Mouse (Mus musculus): ENCODE results near the gene Cdh18. TPM values are rescaled to one million over a fixed set of nuclear protein-coding genes. Genes with fewer than 3 reads are reported as not detected.

Cdh18 gene
- polyA plus RNA-seq, 1 experiment from 2014 or later, result 1.3 TPM

DNA sequence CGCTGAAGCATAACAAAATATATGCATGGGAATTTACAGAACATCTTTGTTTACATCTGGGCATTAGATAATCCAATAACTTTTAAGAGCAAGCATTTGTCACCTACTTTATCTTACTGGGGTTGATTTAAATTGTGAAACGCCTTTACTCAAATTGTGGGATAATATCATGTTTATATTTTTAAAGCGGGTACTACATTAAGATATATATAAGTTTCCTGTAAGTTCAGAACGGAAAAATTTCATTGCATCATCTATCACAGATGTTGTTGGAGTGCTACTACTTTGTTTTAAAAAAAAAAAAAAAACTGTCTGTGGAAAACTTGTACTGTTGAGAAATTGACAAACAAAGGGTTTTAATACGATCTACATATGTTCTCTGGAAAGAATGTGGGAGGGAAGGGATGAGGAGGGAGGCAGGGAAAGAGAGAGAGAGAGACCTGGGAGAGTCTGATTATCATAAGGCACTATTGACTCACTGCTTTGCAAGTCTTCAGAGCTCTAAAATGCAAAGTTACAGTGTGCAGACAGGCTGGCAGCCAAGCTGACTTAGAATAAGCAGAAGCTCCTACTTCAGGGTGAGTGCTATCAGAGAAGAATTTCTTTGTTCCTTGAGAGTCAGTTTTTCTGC is 867.7 kb downstream of the Cdh18 start:
- H3K27ac ChIP-seq (ENCODE audit: low read depth, low read length), result no peak overlapping the region
- ATAC-seq (ENCODE audit: low FRiP score), result no peak
- no peaks in the 10 kb centered on the region for H3K36me3 ChIP-seq (ENCODE audit: control insufficient read depth, insufficient read depth, low read length)
- no peak overlapping the region for H3K4me3 ChIP-seq (ENCODE audit: low read depth, low read length)
- no peaks in the 10 kb centered on the region for H3K4me1 ChIP-seq (replicated peaks; ENCODE audit: control insufficient read depth, insufficient read depth, low read length)
- WGBS, result 81% methylated on average over 5 of the region's 5 CpGs
- no peak for DNase-seq (ENCODE audit: low spot score)
- H3K4me2 ChIP-seq (replicated peaks; ENCODE audit: low read depth, low read length), result no peak overlapping the region
- no peak overlapping the region for H3K9ac ChIP-seq (ENCODE audit: low read depth, low read length)
- H3K9me3 ChIP-seq (ENCODE audit: control insufficient read depth, low read length), result no peaks in the 10 kb centered on the region
- H3K27me3 ChIP-seq (ENCODE audit: control insufficient read depth, insufficient read depth, low read length), result no peaks in the 10 kb centered on the region

DNA sequence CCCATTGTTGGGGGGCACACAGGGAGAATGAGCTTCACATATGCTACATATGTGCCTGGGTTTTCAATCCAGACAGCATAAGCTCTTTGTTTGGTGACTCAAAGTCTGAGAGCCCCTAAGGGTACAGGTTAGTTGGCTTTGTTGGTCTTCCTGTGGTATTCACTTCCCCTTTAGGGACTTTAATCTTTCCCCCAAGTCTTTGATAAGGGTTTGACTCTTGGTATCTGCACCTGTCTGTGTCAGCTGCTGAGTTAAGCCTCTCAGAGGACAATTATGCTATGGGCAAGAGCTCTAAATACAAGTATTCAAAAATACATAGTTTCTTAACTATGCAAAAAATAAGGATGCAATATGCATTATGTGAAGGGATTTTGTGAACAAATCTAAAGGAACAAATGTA is 869.3 kb downstream of the Cdh18 start:
- no peak overlapping the region for H3K4me2 ChIP-seq (replicated peaks; ENCODE audit: low read depth, low read length)
- H3K4me1 ChIP-seq (replicated peaks; ENCODE audit: control insufficient read depth, insufficient read depth, low read length), result no peaks in the 10 kb centered on the region
- H3K9me3 ChIP-seq (ENCODE audit: control insufficient read depth, low read length), result no peaks in the 10 kb centered on the region
- no peak overlapping the region for H3K27ac ChIP-seq (ENCODE audit: low read depth, low read length)
- H3K27me3 ChIP-seq (ENCODE audit: control insufficient read depth, insufficient read depth, low read length), result no peaks in the 10 kb centered on the region
- H3K4me3 ChIP-seq (ENCODE audit: low read depth, low read length), result no peak overlapping the region
- ATAC-seq (ENCODE audit: low FRiP score) (no peak), DNase-seq (ENCODE audit: low spot score) (no peak)
- H3K9ac ChIP-seq (ENCODE audit: low read depth, low read length), result no peak overlapping the region
- H3K36me3 ChIP-seq (ENCODE audit: control insufficient read depth, insufficient read depth, low read length), result no peaks in the 10 kb centered on the region

DNA sequence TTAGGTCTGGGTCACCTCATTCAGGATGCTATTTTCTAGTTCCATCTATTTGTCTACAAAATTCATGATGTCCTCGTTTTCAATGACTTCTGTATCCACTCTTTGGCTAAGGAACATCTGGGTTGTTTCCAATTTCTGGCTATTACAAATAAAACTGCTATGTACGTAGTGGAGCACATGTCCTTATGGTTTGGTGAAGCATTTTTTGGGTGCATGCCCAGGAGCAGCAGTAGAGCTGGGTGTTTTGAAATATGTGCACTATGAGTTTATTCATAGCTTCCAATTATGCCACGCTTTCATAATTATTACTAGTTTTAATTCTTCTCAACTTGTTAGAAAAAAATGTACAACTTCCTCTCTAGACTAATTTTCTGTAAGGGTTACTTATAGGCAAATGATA is 871.2 kb downstream of the Cdh18 start:
- no peak overlapping the region for H3K9ac ChIP-seq (ENCODE audit: low read depth, low read length)
- no peaks in the 10 kb centered on the region for H3K36me3 ChIP-seq (ENCODE audit: control insufficient read depth, insufficient read depth, low read length)
- H3K27me3 ChIP-seq (ENCODE audit: control insufficient read depth, insufficient read depth, low read length), result no peaks in the 10 kb centered on the region
- no peaks in the 10 kb centered on the region for H3K4me1 ChIP-seq (replicated peaks; ENCODE audit: control insufficient read depth, insufficient read depth, low read length)
- no peak overlapping the region for H3K4me2 ChIP-seq (replicated peaks; ENCODE audit: low read depth, low read length)
- no peak overlapping the region for H3K4me3 ChIP-seq (ENCODE audit: low read depth, low read length)
- WGBS, result 84% methylated on average over 3 of the region's 3 CpGs
- DNase-seq (ENCODE audit: low spot score) (no peak), ATAC-seq (ENCODE audit: low FRiP score) (no peak)
- no peaks in the 10 kb centered on the region for H3K9me3 ChIP-seq (ENCODE audit: control insufficient read depth, low read length)
- H3K27ac ChIP-seq (ENCODE audit: low read depth, low read length), result no peak overlapping the region

- no peak overlapping the region for H3K9ac ChIP-seq (ENCODE audit: low read depth, low read length)
- WGBS, result 83% methylated on average over 5 of the region's 5 CpGs
- no peak overlapping the region for H3K4me2 ChIP-seq (replicated peaks; ENCODE audit: low read depth, low read length)
- no peaks in the 10 kb centered on the region for H3K9me3 ChIP-seq (ENCODE audit: control insufficient read depth, low read length)
- no peaks in the 10 kb centered on the region for H3K27me3 ChIP-seq (ENCODE audit: control insufficient read depth, insufficient read depth, low read length)
- no peaks in the 10 kb centered on the region for H3K36me3 ChIP-seq (ENCODE audit: control insufficient read depth, insufficient read depth, low read length)
- no peak overlapping the region for H3K27ac ChIP-seq (ENCODE audit: low read depth, low read length)
- ATAC-seq (ENCODE audit: low FRiP score) (no peak), DNase-seq (ENCODE audit: low spot score) (no peak)
- no peaks in the 10 kb centered on the region for H3K4me1 ChIP-seq (replicated peaks; ENCODE audit: control insufficient read depth, insufficient read depth, low read length)
- H3K4me3 ChIP-seq (ENCODE audit: low read depth, low read length), result no peak overlapping the region
These were observed 881.2 kb downstream of the Cdh18 start for GRCm38 (mm10) chr15:23430021-23430420.

GRCm38 (mm10) chr15:23448542-23448941 is 899.7 kb downstream of the Cdh18 start:
- H3K4me2 ChIP-seq (replicated peaks; ENCODE audit: low read depth, low read length), result no peak overlapping the region
- H3K27me3 ChIP-seq (ENCODE audit: control insufficient read depth, insufficient read depth, low read length), result no peaks in the 10 kb centered on the region
- no peak for DNase-seq (ENCODE audit: low spot score)
- no peak for ATAC-seq (ENCODE audit: low FRiP score)
- no peak overlapping the region for H3K27ac ChIP-seq (ENCODE audit: low read depth, low read length)
- no peak overlapping the region for H3K4me3 ChIP-seq (ENCODE audit: low read depth, low read length)
- no peak overlapping the region for H3K9ac ChIP-seq (ENCODE audit: low read depth, low read length)
- H3K9me3 ChIP-seq (ENCODE audit: control insufficient read depth, low read length), result no peaks in the 10 kb centered on the region
- H3K36me3 ChIP-seq (ENCODE audit: control insufficient read depth, insufficient read depth, low read length), result no peaks in the 10 kb centered on the region
- no peaks in the 10 kb centered on the region for H3K4me1 ChIP-seq (replicated peaks; ENCODE audit: control insufficient read depth, insufficient read depth, low read length)
- 72% methylated on average over 1 of the region's 1 CpGs for WGBS

DNA sequence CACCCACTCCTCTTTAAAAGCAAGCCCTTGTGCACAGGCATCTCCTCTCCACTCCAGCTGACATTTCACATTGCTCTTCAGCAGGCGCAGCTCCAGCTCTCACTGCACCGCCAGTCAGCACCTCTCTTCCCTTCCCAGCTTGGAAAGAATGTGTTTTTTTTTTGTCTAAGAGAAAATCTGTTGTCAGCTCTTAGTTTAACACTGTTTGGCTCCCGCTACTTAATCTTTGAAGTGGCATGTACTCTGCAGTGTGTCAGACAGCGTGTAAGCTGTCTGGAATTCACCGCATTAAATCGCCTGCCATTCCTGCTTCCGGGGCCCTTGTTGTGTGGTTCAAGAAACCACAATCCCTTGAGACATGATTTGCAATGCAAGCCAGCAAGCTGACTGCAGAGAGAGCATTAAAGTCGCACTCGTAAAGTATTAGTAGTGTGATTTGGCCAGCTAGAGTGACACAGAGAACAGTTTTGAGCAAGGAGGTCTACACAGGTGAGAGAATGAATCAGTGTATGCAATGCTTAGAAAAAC is 903.3 kb downstream of the Cdh18 start:
- ATAC-seq (ENCODE audit: low FRiP score) (no peak; the same call in 1 of the 2 replicates), DNase-seq (ENCODE audit: low spot score) (no peak)
- Histone ChIP-seq H3K27me3 (ENCODE audit: control insufficient read depth, insufficient read depth, low read length) (no peaks in the 10 kb centered on the region), H3K27ac (ENCODE audit: low read depth, low read length) (no peak overlapping the region), H3K4me1 (replicated peaks; ENCODE audit: control insufficient read depth, insufficient read depth, low read length) (no peaks in the 10 kb centered on the region), H3K4me3 (ENCODE audit: low read depth, low read length) (no peak overlapping the region), H3K9ac (ENCODE audit: low read depth, low read length) (no peak overlapping the region), H3K4me2 (replicated peaks; ENCODE audit: low read depth, low read length) (no peak overlapping the region), H3K36me3 (ENCODE audit: control insufficient read depth, insufficient read depth, low read length) (no peaks in the 10 kb centered on the region), H3K9me3 (ENCODE audit: control insufficient read depth, low read length) (no peaks in the 10 kb centered on the region)
- WGBS, result 53% methylated on average over 9 of the region's 9 CpGs

- Histone ChIP-seq H3K27ac (ENCODE audit: low read depth, low read length) (no peak overlapping the region), H3K4me3 (ENCODE audit: low read depth, low read length) (no peak overlapping the region), H3K27me3 (ENCODE audit: control insufficient read depth, insufficient read depth, low read length) (no peaks in the 10 kb centered on the region), H3K36me3 (ENCODE audit: control insufficient read depth, insufficient read depth, low read length) (no peaks in the 10 kb centered on the region), H3K4me2 (replicated peaks; ENCODE audit: low read depth, low read length) (no peak overlapping the region), H3K9me3 (ENCODE audit: control insufficient read depth, low read length) (no peaks in the 10 kb centered on the region), H3K4me1 (replicated peaks; ENCODE audit: control insufficient read depth, insufficient read depth, low read length) (no peaks in the 10 kb centered on the region), H3K9ac (ENCODE audit: low read depth, low read length) (no peak overlapping the region)
- DNase-seq (ENCODE audit: low spot score) (no peak), ATAC-seq (ENCODE audit: low FRiP score) (no peak)
- WGBS, result 91% methylated on average over 6 of the region's 6 CpGs
These were observed 904.5 kb downstream of the Cdh18 start for GRCm38 (mm10) chr15:23453331-23453730.

DNA sequence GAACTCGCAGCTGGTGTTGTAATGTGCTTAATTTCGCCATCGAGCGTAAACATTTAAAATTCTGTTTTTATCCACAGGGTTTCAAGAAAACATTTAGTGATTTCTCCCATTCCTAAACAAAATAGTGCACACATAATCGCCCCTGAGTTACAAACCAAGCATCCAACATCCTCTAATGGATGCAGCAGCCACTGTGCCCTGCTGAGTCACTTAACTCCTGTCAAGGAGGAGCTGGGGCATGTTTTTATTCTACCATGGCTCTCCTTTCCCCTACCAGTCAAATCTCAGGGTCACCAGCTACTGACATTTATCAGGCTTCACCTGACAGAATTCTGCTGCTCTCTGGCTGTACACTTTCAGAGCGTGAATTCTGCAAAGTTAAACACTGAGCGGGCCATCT is 906.5 kb downstream of the Cdh18 start:
- no peak overlapping the region for H3K27ac ChIP-seq (ENCODE audit: low read depth, low read length)
- H3K9ac ChIP-seq (ENCODE audit: low read depth, low read length), result no peak overlapping the region
- H3K4me3 ChIP-seq (ENCODE audit: low read depth, low read length), result no peak overlapping the region
- no peaks in the 10 kb centered on the region for H3K4me1 ChIP-seq (replicated peaks; ENCODE audit: control insufficient read depth, insufficient read depth, low read length)
- 81% methylated on average over 7 of the region's 7 CpGs for whole genome bisulfite sequencing
- DNase-seq (ENCODE audit: low spot score), result no peak
- no peak for ATAC-seq (ENCODE audit: low FRiP score)
- no peaks in the 10 kb centered on the region for H3K27me3 ChIP-seq (ENCODE audit: control insufficient read depth, insufficient read depth, low read length)
- no peak overlapping the region for H3K4me2 ChIP-seq (replicated peaks; ENCODE audit: low read depth, low read length)
- H3K36me3 ChIP-seq (ENCODE audit: control insufficient read depth, insufficient read depth, low read length), result no peaks in the 10 kb centered on the region
- no peaks in the 10 kb centered on the region for H3K9me3 ChIP-seq (ENCODE audit: control insufficient read depth, low read length)

GRCm38 (mm10) chr15:23457401-23457800 is 908.6 kb downstream of the Cdh18 start:
- no peak for ATAC-seq (ENCODE audit: low FRiP score)
- Histone ChIP-seq H3K9me3 (ENCODE audit: control insufficient read depth, low read length) (no peaks in the 10 kb centered on the region), H3K27me3 (ENCODE audit: control insufficient read depth, insufficient read depth, low read length) (no peaks in the 10 kb centered on the region), H3K4me1 (replicated peaks; ENCODE audit: control insufficient read depth, insufficient read depth, low read length) (no peaks in the 10 kb centered on the region), H3K4me3 (ENCODE audit: low read depth, low read length) (no peak overlapping the region), H3K4me2 (replicated peaks; ENCODE audit: low read depth, low read length) (no peak overlapping the region), H3K36me3 (ENCODE audit: control insufficient read depth, insufficient read depth, low read length) (no peaks in the 10 kb centered on the region), H3K27ac (ENCODE audit: low read depth, low read length) (no peak overlapping the region), H3K9ac (ENCODE audit: low read depth, low read length) (no peak overlapping the region)
- no peak for DNase-seq (ENCODE audit: low spot score)
- 81% methylated on average over 3 of the region's 3 CpGs for WGBS

All from hindbrain, embryonic 11.5 days (tissue).